Mouse (Mus musculus) right cerebral cortex, postnatal 25 days (tissue): Measurements from ENCODE around the gene Gng12.

Source experiments
- DNase-seq: peaks from one replicate; pipeline ENCODE4 v3.0.0; 2022

The Gng12 gene

GRCm38 (mm10) chr6:67057991-67058696 lies 161.9 kb downstream of the Gng12 start:
- no peak for DNase-seq

- no peak for DNase-seq
Observed at GRCm38 (mm10) chr6:67060057-67060456, 163.9 kb downstream of the Gng12 start.

GRCm38 (mm10) chr6:67069219-67069762 lies 173.1 kb downstream of the Gng12 start:
- no peak for DNase-seq

- no peak for DNase-seq
Observed at GRCm38 (mm10) chr6:67069800-67070315, 173.7 kb downstream of the Gng12 start.
